Mouse (Mus musculus) right cerebral cortex, adult 2 months (tissue): ENCODE measurements at regions not wholly inside any gene's neighbourhood (a gene's known extent, or its start where the extent isn't known, plus 50 kb on each side); places are given as distances from the start of the nearest gene placed in this dataset.

Source experiments
- DNase-seq, 2 experiments: peaks; one replicate each; pipeline ENCODE4 v3.0.0; 2021 to 2022; ENCODE audit warnings: low spot score in 2 of 2

GRCm38 (mm10) chr6:139027696-139028095, 369.4 kb upstream of the Igbp1b start:
- DNase-seq, result no peak

GRCm38 (mm10) chr6:139014526-139014925, 356.2 kb upstream of the Igbp1b start:
- no peak for DNase-seq

- DNase-seq, result no peak
These were observed 352.2 kb upstream of the Igbp1b start for GRCm38 (mm10) chr6:139010501-139010900.
